In genomic region chr1:53851334-53851733, GRCm38 (mm10) we compare ENCODE assay signal across 8 mouse cellular contexts.
DNase-seq lines count a peak whose midpoint lies in the region; ATAC-seq and TF ChIP-seq lines count a peak whose summit lies in the region.

No protein-coding gene starts in this region.

- no peaks in the 10 kb centered on the region for H3K36me3 ChIP-seq in liver, embryonic 16.5 days (ENCODE audit: control insufficient read depth, insufficient read depth)
- no peaks in the 10 kb centered on the region for H3K36me3 ChIP-seq in spleen, adult 2 months (ENCODE audit: control insufficient read depth, insufficient read depth, low read length)

- H3K4me2 ChIP-seq in liver, embryonic 16.5 days (ENCODE audit: low read depth, low read length): no peak overlapping the region

- no peak for TF ChIP-seq CTCF in spleen, adult 2 months (IDR thresholded peaks at IDR 0.05; ENCODE audit: extremely low read depth, insufficient read depth, insufficient read length, insufficient replicate concordance)

- 19% methylated on average over 8 of the region's 8 CpGs for WGBS in liver, embryonic 16.5 days (ENCODE audit: insufficient replicate concordance)
- 2% methylated on average over 8 of the region's 8 CpGs for WGBS in spleen, adult 2 months

- H3K27ac ChIP-seq in liver, embryonic 16.5 days (ENCODE audit: low read length): peak overlapping the region; percentile 32; the same call in 1 of the 2 replicates
- peak overlapping the region; percentile 84; the same call in 1 of the 2 replicates for H3K27ac ChIP-seq in spleen, adult 2 months (ENCODE audit: insufficient read depth, low read length)

- TF ChIP-seq POLR2A in spleen, adult 2 months (IDR thresholded peaks at IDR 0.05; ENCODE audit: low read depth, low read length): no peak

- no peak overlapping the region for H3K4me3 ChIP-seq in liver, embryonic 16.5 days (ENCODE audit: low read depth, low read length)
- H3K4me3 ChIP-seq in spleen, adult 2 months (ENCODE audit: extremely low read depth, insufficient read depth, insufficient read length): no peak overlapping the region

- peak; percentile 97 for ATAC-seq in activated CD4-positive, CD25-positive, alpha-beta regulatory T cell, adult 4 months
- ATAC-seq in liver, embryonic 16.5 days (ENCODE audit: low read depth): peak; percentile 68

- no peaks in the 10 kb centered on the region for H3K9me3 ChIP-seq in liver, embryonic 16.5 days (replicated peaks; ENCODE audit: control insufficient read depth, low read length)

- peak; percentile 36 for DNase-seq in gastrocnemius, postnatal 25 days
- DNase-seq in gastrocnemius, postnatal 4 days (ENCODE audit: low spot score in 2 of 2): no peak
- DNase-seq in spleen, adult 2 months (ENCODE audit: low read depth in 1 of 2, low spot score in 2 of 2): peak; percentile 79 to 94
- DNase-seq in layer of hippocampus, postnatal 10 days (ENCODE audit: low spot score in 2 of 2): no peak
- no peak for DNase-seq in retina, postnatal 1 day
- no peak for DNase-seq in left cerebral cortex, postnatal 10 days (ENCODE audit: extremely low spot score in 1 of 2, low spot score in 2 of 2)

- peaks cover 3% of the 10 kb centered on the region; the same call in 1 of the 2 replicates for H3K4me1 ChIP-seq in liver, embryonic 16.5 days (ENCODE audit: control insufficient read depth, low read depth, low read length)
- peaks cover 36% of the 10 kb centered on the region for H3K4me1 ChIP-seq in spleen, adult 2 months (ENCODE audit: control insufficient read depth, insufficient read depth, insufficient read length)

- intact Hi-C loops in left cerebral cortex, postnatal 10 days (cut with DNase I): no loop called here

- no peak overlapping the region for H3K9ac ChIP-seq in liver, embryonic 16.5 days (ENCODE audit: low read depth, low read length)

- H3K27me3 ChIP-seq in liver, embryonic 16.5 days (ENCODE audit: control insufficient read depth, insufficient read depth, low read depth, low read length): no peaks in the 10 kb centered on the region
- no peaks in the 10 kb centered on the region for H3K27me3 ChIP-seq in spleen, adult 2 months (ENCODE audit: control insufficient read depth, insufficient read depth, low read length)

Comparison
In these comparisons a context has a peak if more than half of its experiments do, and no peak if none do; other contexts are left out.
1. DNase-seq: peak in gastrocnemius, postnatal 25 days (single experiment) and spleen, adult 2 months (2 of 2); none in gastrocnemius, postnatal 4 days (0 of 2), layer of hippocampus, postnatal 10 days (0 of 2), retina, postnatal 1 day (single experiment) and left cerebral cortex, postnatal 10 days (0 of 2).